Mouse (Mus musculus) liver, adult 2 months (tissue): ENCODE measurements around the gene Mab21l3.

Source experiments
- CTCF ChIP-seq: fragments of 200-500 bp; IDR thresholded peaks from 2 replicates; pipeline ENCODE4 v1.5.1; 2011; ENCODE audit warnings: low read depth, low read length, control low read depth
- POLR2A ChIP-seq: fragments of 200-500 bp; IDR thresholded peaks from 2 replicates; pipeline ENCODE4 v1.6.1; 2011; ENCODE audit warnings: low read length, control low read depth; ENCODE audit not compliant: insufficient read depth; ENCODE audit errors: extremely low read depth

GRCm38 (mm10) chr3:101867001-101867421 is 18.3 kb upstream of the Mab21l3 start:
- TF ChIP-seq CTCF: no peak
- no peak for TF ChIP-seq POLR2A
